Mouse (Mus musculus) liver, adult (tissue): Measurements from ENCODE around the gene BC061237.
"Not testable (repeated sequence)": the region's sequence is repeated elsewhere in the genome, so short reads cannot be mapped to it uniquely, and the experiment has no call there.

Experiments
- GATA4 ChIP-seq: IDR thresholded peaks from 2 replicates; pipeline ENCODE4 v1.6.1; 2014; ENCODE audit warnings: mild to moderate bottlenecking, low read length; ENCODE audit not compliant: insufficient replicate concordance

Gene BC061237

DNA sequence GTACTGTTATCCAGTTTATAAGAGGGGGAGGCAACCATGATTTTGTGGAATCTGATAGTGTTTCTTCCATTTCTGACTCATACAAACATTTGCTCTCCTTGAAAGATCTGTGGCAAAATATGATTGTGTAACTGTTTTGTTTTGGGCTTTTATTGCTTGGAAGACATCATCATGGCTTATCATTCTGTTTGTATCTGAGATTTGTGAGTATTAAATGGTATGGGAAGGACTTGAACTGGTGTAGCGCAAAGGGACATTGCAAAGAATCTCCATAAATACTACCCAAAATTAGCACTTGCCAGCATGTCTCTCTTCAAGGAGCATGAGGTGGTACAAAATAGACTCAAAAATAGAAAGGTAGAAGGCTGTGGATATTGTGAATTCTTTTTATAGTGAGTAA is at the start of gene BC061237:
TSS of gene BC061237 (plus strand) at position 301 of the 400 bp plus-strand sequence.
- TF ChIP-seq GATA4: not testable (repeated sequence)

DNA sequence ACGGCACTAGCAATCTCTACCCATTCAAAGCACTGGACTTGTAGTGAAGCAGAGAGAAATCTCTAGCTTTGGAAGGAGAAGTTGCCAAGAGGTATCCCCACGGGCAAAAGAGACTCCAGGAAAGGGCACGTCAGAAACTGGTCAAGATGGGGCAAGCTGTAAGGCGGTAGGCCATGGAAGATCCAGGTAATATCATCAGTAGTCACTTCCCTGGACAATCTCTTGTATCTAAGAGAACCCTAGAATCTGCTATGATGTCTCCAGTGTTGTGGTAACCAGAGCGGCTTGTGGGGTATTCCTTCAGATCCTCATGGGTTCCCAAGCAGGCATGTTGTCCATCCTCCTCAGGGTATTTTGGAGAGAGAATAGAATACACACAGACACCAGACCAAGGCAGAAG is 25.7 kb downstream of the BC061237 start, which contains the start of gene Gm17093:
TSS of gene Gm17093 (plus strand) at position 301 of the 400 bp plus-strand sequence.
- TF ChIP-seq GATA4: not testable (repeated sequence)
